Mouse (Mus musculus) CD4-positive, CD25-positive, alpha-beta regulatory T cell, adult 4 months (primary cell): Measurements from ENCODE around the gene Spg20. TPM values are rescaled to one million over a fixed set of nuclear protein-coding genes. Genes with fewer than 3 reads are reported as not detected.

Experiments
- ATAC-seq: one replicate; pipeline ENCODE4 v1.8.0; 2017
- polyA plus RNA-seq, 2 experiments: library from polyadenylated mRNA; unstranded; fragments of 100-300 nt; shearing (Covaris generic); gene quantifications; one replicate each; pipeline ENCODE4 v1.2.1; 2017

Gene Spg20
- polyA plus RNA-seq, 2 experiments from 2014 or later, result 21.3 to 24.7 TPM

DNA sequence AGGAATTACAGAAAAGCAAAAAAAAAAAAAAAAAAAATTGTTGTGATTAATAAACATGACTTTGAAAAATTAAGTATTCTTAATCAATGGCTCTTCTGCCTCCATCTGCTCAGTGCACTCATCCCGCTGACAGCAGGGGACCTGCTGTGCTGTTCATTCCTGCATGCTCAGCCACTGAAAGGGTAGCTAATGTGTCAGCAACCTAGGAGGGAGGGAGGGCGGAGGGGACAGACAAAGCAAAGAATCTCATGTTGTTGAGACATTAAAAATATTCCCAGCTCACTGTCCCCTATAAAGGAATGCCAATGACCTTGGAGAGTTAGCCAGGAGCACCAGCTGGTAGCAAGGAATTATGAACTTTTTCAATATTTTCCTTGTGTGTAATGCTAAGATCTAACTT is 13.9 kb upstream of the Spg20 start:
- ATAC-seq, result no peak

DNA sequence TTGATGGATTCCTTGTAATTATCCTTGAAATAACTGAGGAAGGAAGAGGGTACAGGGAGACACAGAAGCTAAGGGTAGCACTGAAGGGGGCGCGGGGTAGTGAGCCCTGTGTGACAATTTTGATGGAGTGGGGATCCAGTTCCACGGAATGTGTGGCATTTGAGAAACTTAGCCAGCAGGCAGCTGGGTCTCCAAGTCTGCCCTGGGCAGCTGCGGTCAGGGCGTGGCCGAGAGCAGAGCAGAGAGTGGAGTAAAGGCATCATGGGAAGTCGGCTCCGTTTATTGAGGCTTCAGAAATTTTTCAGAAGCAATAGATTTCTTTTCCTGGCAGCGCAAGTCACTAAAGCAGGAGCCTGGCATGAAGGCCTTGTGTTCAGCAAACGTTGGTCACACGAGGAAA is 12.9 kb upstream of the Spg20 start:
- ATAC-seq, result no peak

DNA sequence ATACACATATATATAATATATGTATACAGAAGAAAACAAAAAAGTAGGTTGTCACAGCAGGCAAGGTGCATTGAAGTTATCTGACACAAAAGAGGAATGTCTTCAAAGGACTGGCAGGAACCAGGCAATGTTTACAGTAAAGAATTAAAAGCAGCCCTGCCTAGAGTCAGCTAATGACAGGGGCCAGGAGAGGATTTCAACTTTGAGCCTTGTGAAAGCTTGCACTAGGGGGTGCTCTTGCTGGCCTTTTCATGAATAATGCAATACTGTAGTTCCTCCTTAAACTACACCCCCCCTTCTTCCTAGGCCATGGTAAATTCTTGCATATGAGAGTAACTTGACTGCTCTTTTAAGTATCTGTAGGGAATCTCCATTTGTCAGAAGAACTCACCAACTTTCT is 10.8 kb upstream of the Spg20 start:
- ATAC-seq, result no peak

DNA sequence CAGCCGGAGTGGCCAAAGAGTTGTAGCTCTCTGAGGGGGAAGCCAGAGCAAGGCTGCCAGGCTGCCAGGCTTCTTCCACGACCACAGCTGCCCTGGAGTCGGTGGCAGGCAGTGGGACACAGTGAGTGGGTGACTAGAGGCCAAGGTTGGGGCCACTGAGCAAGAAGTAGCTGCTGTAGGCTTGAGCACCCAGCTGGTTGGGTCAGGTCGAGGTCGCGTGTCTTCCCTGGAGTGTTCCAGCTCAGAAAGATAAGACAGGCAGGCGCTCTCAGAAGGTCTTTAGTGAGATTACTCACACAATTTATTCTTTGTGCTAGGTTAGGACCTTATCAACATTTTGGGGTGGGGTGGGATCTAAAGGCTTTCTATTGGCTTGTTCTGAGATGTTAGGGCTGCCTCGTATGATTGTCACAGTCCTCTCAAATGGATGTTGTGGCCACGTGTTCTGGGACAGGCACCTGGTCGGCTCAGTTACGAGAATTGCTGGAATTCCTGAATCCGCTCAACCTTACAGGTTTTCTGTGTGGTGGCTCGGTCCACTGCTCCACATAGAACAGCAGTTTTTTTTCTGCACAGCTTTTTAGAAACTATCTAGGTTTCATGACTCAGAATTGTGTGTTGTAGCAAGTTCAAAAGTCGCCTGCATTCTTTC is 6.4 kb upstream of the Spg20 start:
- ATAC-seq, result no peak

DNA sequence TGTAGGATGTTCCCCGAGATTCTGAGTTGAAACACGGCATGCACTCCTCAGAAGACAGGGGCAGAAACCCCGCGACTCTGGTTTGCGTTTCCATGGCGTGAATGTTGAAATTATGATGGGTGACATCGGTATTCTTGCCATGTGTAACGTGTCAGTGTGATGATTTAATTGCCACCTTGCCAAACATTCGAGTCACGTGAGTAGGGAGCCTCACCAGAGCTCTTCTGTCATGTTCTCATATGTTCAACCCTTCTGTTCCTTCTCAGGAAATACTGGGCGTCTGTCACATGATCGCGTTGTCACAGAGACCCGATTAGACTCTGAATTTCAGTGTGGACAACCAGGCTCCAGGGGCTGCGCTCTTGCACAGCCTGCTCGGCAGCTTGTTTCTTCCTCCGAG is 5.9 kb upstream of the Spg20 start:
- no peak for ATAC-seq

DNA sequence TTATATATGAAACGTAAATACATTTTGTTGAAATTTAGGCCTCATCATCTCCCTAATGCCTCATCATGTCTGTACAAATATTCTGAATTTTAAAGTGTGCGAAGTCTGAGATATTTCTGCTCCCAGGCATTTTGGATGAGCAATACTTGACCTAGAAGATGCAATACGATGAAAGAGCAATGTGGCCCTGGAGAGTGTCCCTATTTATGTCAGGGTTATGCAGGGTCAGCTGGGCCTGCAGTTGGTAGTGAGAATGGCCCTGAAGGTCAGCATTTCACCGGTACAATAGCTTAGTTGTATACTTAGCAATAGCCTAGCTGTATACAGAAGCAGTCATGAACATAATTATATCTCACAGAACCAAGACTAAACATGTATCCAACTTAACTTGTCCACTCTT is 2.8 kb upstream of the Spg20 start:
- ATAC-seq, result no peak

DNA sequence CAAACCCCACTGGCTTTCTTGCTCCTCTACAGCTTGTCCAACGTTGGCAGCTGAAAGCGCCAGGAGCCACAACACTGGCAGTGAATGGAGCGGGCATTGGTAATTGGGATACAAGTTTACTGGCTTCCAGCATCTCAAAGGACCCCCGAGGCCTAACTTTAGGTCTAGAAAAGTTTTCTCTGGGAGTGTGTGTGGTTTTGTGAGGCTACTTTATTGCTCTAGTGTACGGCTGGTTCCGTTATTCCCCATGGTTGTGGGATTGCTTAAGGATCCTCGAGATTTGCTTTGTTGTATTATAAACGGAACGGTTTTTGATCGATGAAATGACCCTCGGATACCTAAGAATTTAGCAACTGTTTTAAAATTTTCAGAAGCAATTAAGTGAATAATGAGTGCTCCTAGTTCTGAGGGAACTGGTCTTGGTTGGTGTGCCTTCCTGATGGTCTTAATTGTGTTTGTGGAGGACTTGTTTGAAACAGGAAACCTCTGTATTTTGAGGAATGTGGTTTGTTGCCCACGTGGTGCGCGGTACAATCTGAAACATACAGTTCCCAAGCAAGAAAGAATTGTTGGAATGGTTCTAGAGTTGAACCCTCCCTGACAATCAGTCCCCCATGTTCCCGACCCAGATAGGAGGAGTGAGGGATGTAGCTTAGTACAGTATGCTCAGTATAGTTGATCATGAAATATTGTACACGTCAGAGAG is 955 bp downstream of the Spg20 start:
- peak; percentile 11 for ATAC-seq

DNA sequence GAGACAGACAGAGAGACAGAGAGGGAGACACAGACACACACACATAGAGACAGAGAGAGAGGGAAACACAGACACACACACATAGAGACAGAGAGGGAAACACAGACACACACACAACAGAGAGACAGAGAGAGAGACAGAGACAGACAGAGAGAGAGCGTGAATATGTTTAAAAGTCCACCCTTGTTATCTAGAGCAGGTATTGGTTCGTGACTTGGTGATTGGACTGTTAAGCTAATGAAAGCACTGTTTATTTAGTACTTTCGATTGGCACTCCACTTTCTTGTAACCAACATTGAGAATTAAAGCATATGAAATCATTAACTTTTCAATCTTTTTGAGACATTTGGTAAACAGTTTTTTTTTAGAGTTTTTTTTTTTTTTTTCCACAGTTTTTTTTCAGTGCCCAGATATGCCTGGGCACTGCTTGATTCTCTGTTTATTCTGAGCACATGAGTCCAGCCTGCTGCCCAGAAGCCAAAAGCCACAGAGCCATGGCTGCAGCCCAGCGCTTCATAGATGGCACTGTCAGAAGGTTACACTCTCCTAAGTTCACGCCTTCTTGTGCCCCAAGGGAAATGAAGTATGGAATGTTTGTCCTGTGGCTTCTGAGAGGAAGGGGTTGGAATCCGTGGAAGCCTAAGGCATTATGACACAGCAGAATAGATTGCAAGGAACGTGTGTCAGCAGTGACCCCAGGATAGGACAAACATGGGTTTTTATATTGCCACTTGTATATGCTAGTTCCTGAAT is 2.6 kb downstream of the Spg20 start:
- ATAC-seq, result no peak

DNA sequence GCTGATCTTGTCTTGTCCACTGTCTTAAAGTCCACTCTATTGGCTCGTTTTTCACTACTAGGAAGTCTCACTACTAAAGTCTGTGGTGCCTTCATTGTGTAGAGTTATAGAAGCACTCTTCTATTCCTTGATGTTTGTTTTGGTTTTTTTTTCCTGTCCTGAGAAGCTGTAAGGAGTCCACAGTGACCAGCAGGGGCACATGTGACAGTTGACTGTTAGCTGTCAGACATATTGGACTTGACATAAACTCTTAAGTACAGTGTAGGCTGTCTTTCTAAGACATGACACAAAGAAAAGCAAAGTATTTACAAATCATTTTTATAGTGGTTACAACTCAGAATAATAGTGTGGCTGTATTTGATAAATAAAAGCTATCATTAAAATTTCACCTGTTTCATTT is 3.2 kb downstream of the Spg20 start:
- no peak for ATAC-seq

DNA sequence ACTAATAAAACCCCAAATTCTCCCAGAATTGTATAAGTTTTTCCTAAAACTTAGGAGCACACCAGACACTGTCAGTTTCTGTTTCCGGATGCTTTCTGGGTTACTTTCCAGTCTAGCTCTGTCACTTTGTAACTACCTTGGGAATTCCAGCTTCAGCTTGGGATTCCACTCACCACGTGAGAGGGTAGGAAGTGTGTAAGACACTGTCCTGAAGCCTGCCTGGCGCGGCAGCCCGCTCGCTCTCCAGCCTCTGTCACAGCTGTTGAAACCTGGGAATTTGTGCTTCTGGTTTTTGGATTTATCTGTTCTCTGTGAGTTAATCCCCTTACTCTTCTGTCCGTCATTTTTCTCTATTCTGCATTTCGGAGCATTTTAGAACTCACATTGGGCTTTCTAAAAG is 4.1 kb downstream of the Spg20 start:
- ATAC-seq, result no peak

DNA sequence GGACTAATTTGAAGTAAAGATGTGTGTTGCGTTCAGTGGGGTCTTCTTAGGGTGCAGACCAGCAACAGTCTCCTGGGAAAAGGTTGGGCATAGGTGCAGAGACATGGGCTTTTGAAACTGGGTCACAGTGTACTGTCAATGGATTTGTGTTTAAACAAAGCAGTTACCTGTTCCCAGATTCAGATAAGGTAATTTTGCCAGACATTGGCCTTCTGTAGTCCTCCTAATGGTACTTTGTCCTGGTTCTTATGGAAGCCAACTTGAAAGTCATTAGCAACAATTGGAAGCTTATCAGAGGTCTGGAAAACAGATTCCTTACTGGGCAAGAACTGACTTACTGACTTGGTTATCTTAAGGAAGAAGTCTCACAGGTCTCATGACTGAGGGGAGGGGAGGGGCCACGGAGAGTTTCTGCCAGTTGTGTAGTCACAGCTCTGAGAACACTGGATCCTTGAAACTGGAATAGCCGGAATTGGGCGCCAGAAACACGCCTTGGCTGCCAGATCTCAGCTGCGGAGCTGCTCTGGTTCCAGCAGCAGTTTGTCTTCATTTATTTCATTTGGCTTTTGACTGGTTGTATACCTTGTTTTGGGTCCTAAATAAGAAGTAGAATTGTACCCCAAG is 7.5 kb downstream of the Spg20 start:
- no peak for ATAC-seq

DNA sequence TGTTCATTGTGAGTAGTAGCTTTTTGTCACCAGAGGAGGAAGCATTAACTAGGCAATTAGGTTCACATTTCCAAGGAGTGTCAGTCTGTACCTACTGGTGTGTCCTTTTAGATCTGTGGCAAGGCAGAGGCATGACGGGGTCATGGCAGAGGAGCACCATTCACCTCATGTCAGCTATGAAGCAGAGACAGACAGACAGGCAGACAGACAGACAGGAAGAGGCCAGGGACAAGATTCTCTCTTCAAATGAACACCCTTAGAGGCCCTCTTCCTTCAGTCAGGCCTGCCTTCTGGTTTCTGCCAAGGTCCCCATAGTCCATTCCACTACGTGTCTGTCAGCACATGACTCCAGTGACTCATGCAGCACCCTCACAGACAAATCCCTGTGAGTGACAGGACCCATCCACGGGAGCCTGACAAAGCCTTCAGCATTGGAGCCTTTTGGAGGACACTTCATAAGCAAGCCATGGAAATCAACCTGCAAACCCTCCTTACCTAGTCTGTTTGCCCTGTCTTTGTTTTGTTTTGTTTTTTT is 10.5 kb downstream of the Spg20 start:
- no peak for ATAC-seq

DNA sequence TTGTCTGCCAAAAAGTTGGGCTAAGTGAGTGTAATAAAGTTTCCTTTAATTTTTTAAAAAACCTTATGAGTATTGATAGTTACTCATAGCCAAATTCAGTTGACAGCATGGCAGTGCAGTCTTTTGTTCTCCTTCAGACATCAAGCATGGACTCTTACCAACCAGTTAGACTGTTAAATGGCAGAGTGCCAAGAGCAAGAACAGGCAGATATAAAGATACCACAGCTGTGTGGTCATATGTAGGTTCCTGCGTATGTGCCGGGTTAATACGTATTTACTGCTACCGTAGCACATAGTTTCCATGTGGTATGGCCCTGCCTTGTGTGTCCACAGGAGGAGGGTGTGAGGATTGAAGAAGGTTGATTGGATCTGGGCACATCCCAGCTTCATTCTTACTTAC is 11.2 kb downstream of the Spg20 start:
- no peak for ATAC-seq

DNA sequence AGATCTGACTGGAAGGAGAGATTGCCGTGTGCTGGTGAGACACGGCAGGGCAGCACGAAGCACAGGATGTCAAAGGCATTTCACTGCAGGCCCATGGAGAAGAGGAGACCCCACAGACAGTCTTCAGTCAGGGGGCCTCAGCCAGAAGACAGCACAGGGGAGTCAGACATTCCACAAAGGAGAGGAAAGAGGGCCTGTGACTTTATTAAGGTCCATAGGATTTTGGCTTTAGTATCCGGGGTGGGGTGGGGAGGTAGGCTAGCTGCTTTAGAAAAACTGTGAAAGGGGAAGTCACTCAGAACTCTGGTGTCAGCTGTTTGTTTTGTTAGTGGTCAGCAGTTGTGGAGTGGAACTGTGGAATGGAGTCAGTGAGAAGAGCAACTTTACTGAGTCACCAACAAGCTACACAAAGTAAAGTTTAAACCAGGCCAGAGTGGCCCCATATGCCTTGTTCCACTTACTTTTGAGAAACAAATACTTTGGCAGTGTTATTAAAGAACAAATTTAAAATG is 17.3 kb downstream of the Spg20 start:
- ATAC-seq, result no peak

DNA sequence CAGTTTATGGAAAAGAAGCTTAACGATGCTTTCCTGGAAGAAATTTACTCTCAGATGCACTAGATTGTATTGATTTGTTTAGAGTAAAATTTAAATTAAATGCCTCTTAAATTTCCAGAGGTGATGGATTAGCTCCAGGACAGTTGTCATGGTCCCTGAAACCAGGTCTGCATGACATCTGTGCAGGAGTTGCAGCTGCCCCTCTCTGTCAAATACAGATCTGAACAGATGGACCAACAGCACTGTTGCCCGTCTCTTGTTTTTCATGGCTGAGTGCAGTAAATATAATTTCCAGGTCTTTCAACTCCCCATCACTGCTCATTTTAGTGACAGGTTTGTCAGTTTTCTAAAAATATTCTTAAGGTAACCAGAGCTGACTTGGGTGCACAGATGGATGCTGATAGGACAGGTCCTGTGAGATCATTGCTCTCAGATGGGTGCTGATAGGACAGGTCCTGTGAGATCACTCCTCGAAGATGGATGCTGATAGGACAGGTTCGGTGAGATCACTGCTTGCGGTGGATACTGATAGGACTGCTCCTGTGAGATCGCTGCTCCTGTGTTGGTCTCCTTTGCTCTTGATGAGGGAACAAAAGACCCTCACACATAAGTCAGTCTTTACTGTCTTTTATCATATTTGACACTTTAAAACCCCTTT is 19.8 kb downstream of the Spg20 start:
- no peak for ATAC-seq

DNA sequence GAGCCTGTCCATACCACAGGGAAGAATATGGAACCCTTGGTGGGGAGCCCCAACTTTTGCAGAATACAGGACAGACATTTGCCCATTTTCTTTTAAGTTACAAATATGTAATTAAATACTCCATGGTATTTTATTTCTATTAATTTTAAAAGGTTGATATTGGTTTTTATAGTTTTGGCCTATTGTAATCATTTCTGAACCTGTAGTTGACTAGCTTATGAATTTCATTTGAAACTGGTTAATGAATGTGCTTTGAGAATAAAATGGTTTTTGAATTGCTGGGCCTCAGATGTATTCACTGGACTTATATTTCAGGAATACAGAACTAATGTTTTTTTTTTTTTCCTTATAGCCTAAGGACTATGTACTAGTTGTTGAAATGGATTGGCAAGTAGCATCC is 25.1 kb downstream of the Spg20 start, which contains the start of gene Ccdc169:
Gene Ccdc169, plus strand, starts transcription at position 301 of the 400 bp plus-strand sequence.
- no peak for ATAC-seq

DNA sequence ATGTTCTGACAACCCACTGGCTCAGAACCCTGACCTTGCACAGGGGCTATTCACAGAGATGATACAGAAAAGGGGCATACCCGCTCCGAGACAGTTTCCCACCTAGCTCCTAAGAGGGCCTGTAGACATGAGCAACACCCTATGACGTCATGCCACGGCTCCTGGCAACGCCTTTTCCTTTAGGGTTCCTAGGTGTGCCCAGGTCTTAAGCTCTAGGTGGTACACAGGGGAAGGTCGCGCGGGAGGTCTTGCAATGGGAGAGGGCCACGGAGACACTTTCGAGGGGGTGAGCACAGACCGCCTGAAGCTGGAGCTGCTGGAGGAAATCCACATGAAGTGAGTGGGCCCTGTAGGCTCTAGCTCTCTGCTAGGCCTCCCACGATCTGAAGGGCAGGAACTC is 27.9 kb downstream of the Spg20 start:
- ATAC-seq, result no peak

DNA sequence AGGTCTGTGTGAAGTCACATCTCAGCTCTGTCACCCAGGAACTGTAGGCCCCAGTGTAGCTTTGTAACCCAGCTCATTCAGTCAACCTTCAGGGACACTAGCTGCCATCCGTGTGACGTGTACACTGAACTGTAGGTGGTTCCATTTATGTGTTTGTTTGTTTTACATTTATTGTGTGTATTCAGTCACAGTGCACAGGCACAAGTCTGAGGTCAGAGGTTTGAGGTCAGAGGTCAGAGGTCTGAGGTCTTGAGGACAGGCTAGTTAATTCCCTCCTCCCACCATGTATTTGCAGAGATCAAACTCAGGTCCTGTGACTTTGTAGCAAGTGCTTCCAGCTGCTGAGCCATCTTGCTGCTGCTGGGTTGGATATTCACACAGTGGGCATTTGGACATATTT is 29.5 kb downstream of the Spg20 start:
- ATAC-seq, result no peak

DNA sequence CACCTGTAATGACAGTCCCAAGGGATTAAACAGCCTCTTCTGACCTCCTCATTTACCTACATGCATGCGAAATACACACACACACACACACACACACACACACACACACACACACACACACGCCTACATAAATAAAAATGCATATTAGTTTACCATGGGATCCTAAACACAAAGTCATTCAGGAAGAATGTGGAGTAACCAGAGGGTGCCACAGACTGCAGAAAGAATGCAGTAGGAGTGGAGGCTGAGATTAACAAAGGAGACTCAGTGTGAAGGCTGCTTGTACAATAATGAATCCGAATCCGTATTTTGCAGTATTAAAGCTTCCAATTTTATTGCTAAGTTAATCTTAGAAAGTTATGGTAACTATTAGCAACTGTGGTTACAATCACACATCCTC is 33.0 kb downstream of the Spg20 start:
- no peak for ATAC-seq

DNA sequence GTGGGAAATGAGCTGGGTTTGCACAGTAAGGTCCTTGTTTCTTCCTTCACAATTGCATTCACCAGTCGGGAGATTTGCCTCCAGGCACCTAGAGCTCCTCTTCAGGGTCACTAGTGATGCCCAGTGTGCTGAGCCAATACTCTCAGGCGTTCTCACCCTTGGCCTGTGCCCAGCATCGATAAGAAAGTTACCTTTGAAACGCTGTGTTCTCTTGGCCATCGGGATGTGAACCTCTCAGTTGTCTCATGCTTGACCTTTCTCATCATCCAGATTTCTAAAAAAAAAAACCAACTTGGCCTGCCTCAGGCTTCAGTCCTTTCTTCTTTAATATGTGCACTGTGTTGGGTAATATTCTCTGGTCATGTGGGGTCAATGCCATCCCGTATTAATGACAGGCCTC is 34.5 kb downstream of the Spg20 start:
- ATAC-seq, result no peak

DNA sequence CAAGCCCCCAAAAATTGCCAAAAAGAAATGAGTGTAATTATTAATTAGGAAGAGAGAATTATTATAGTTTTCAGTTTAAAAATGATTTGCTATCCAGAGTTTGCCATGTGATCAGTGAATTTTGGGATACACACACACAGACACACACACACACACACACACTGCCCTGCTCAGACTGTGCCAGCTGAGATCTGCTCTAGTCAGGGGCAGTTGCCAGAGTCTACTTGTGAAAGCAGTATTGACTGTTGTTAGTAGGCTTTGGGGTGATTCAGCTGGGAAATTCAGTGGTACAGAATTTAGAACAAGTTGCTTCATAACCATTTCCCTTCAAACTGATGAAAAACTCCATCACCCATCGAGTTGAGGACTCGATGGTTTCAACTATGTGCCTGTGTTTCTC is 35.2 kb downstream of the Spg20 start:
- no peak for ATAC-seq

DNA sequence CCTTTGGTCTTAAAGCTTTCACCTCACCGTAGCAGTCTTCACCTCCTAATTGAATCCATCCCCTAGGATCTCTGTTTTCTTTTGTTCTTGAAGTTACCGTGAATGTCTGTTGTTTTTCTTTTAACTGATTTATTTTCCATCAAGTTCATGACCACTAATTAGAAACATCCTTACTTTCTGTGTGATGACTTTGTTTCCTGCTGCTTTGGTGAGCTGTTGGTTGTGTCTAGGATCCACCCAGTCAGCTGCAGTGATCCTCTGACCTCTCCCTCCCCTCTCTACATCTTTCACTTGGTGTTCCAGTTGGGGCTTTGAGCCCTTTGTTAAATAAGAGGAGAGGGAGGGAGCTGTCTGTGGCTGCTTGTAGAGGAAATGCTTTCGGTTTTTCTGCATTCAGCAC is 36.2 kb downstream of the Spg20 start:
- no peak for ATAC-seq
